Mouse (Mus musculus): Measurements from ENCODE around the gene Tcirg1.

GRCm38 (mm10) chr19:3903648-3904362, 3.1 kb downstream of the Tcirg1 start:
- no peak for TF ChIP-seq EP300 (IDR thresholded peaks at IDR 0.05; ENCODE audit: low read depth)
- TF ChIP-seq CTCF (IDR thresholded peaks at IDR 0.05; ENCODE audit: low read depth): no peak

Data from liver, embryonic 14.5 days (tissue).